Mouse (Mus musculus): ENCODE data around the gene Zp3. TPM values are rescaled to one million over a fixed set of nuclear protein-coding genes. Genes with fewer than 3 reads are reported as not detected.

Gene Zp3
- polyA plus RNA-seq, 2 experiments from 2014 or later = not detected

- no peak for ATAC-seq
Observed at GRCm38 (mm10) chr5:136004537-136004936, 24.6 kb downstream of the Zp3 start.

GRCm38 (mm10) chr5:136007745-136008144 is 27.8 kb downstream of the Zp3 start:
- no peak for ATAC-seq

- ATAC-seq = no peak
Observed at GRCm38 (mm10) chr5:136014877-136015276, 35.0 kb downstream of the Zp3 start.

GRCm38 (mm10) chr5:136015586-136015985 is 35.7 kb downstream of the Zp3 start:
- no peak for ATAC-seq

- ATAC-seq = no peak
Observed at GRCm38 (mm10) chr5:136016014-136016876, 36.3 kb downstream of the Zp3 start.

GRCm38 (mm10) chr5:136017262-136017661 is 37.4 kb downstream of the Zp3 start:
- ATAC-seq = no peak

- ATAC-seq = no peak
Observed at GRCm38 (mm10) chr5:136018726-136019125, 38.8 kb downstream of the Zp3 start.

GRCm38 (mm10) chr5:136019907-136020306 is 40.0 kb downstream of the Zp3 start:
- no peak for ATAC-seq

- no peak for ATAC-seq
Observed at GRCm38 (mm10) chr5:136025712-136026111, 45.8 kb downstream of the Zp3 start.

GRCm38 (mm10) chr5:136026859-136027258 is 47.0 kb downstream of the Zp3 start:
- no peak for ATAC-seq

- ATAC-seq = no peak
Observed at GRCm38 (mm10) chr5:136027612-136028311, 47.9 kb downstream of the Zp3 start.

GRCm38 (mm10) chr5:136034868-136035267 is 55.0 kb downstream of the Zp3 start:
- ATAC-seq = no peak

- ATAC-seq = no peak
Observed at GRCm38 (mm10) chr5:136035285-136035684, 55.4 kb downstream of the Zp3 start.

GRCm38 (mm10) chr5:136036667-136037066 is 56.8 kb downstream of the Zp3 start:
- no peak for ATAC-seq

Other genes with a start within 250 kb of the Zp3 start
- 10 to 100 TPM; 40.0 to 52.4 TPM for gene Tmem120a, start 235.7 kb upstream of the Zp3 start, polyA plus RNA-seq (2017; shearing (Covaris generic))
- 1 to 10 TPM in 1 of 2 experiments, under 1 TPM in 1; 0.61 to 1.1 TPM for gene Styxl1, start 201.7 kb upstream of the Zp3 start, polyA plus RNA-seq (2017; shearing (Covaris generic))
- gene Mdh2, start 201.6 kb upstream of the Zp3 start, polyA plus RNA-seq (2017; shearing (Covaris generic)) = 100 to 1,000 TPM; 657 to 753 TPM
- not detected for gene Srrm3, start 173.2 kb upstream of the Zp3 start, polyA plus RNA-seq (2017; shearing (Covaris generic))
- 1 to 10 TPM in 1 of 2 experiments, not detected in 1; 1.3 TPM for gene Hspb1, start 92.2 kb upstream of the Zp3 start, polyA plus RNA-seq (2017; shearing (Covaris generic))
- 10 to 100 TPM; 29.6 to 47.8 TPM for gene Ywhag, start 45.5 kb upstream of the Zp3 start, polyA plus RNA-seq (2017; shearing (Covaris generic))
- 1 to 10 TPM; 1.3 to 2.3 TPM for gene Ssc4d, start 5.6 kb upstream of the Zp3 start, polyA plus RNA-seq (2017; shearing (Covaris generic))
- gene Dtx2, start 14.7 kb downstream of the Zp3 start, polyA plus RNA-seq (2017; shearing (Covaris generic)) = 10 to 100 TPM in 1 of 2 experiments, 1 to 10 TPM in 1; 7.9 to 14.1 TPM
- not detected for gene Upk3b, start 58.4 kb downstream of the Zp3 start, polyA plus RNA-seq (2017; shearing (Covaris generic))
- not detected for gene Upk3bl, start 74.4 kb downstream of the Zp3 start, polyA plus RNA-seq (2017; shearing (Covaris generic))
- gene Rasa4, start 103.8 kb downstream of the Zp3 start, polyA plus RNA-seq (2017; shearing (Covaris generic)) = 1 to 10 TPM; 1.7 to 2.8 TPM
- gene Polr2j, start 136.5 kb downstream of the Zp3 start, polyA plus RNA-seq (2017; shearing (Covaris generic)) = 100 to 1,000 TPM; 119 to 120 TPM
- 10 to 100 TPM; 26.1 to 58.9 TPM for gene Lrwd1, start 156.0 kb downstream of the Zp3 start, polyA plus RNA-seq (2017; shearing (Covaris generic))
- 10 to 100 TPM; 54.7 to 96.4 TPM for gene Alkbh4, start 156.0 kb downstream of the Zp3 start, polyA plus RNA-seq (2017; shearing (Covaris generic))
- gene Orai2, start 190.6 kb downstream of the Zp3 start, polyA plus RNA-seq (2017; shearing (Covaris generic)) = 10 to 100 TPM; 42.9 to 80.7 TPM
- 10 to 100 TPM; 31.0 to 49.0 TPM for gene Prkrip1, start 218.9 kb downstream of the Zp3 start, polyA plus RNA-seq (2017; shearing (Covaris generic))